Mouse (Mus musculus) MEL (cell line): ENCODE data around the gene Yjefn3. TPM values are rescaled to one million over a fixed set of nuclear protein-coding genes. Genes with fewer than 3 reads are reported as not detected.
A peak's percentile ranks its signal among the peaks of the same experiment; 100 is the strongest.

Experiments
- DNase-seq: peaks from one replicate; pipeline ENCODE4 v3.0.0; 2011; ENCODE audit warnings: low read depth, low spot score
- H3K27ac ChIP-seq: 2 replicates; pipeline ENCODE4 v1.5.1; 2012; ENCODE audit warnings: low read depth, mild to moderate bottlenecking, control low read depth, low read length, moderate library complexity; ENCODE audit not compliant: control insufficient read depth
- H3K27me3 ChIP-seq, 2 experiments: fragments of 150-350 bp in 1 of 2; sonication (generic) in 1 of 2; 2 replicates each; pipeline ENCODE4 v1.6.1; 2012; ENCODE audit warnings: low read length in 2 of 2, mild to moderate bottlenecking in 2 of 2, improper control_type of control experiment in 1 of 2, moderate library complexity in 1 of 2; ENCODE audit not compliant: insufficient read depth in 2 of 2, control insufficient read depth in 1 of 2
- H3K36me3 ChIP-seq, 2 experiments: 2 replicates each; pipeline ENCODE4 v1.6.1; 2012 to 2014; ENCODE audit warnings: low read length in 2 of 2, improper control_type of control experiment in 1 of 2, inconsistent platforms in 1 of 2, mild to moderate bottlenecking in 1 of 2; ENCODE audit not compliant: insufficient read depth in 2 of 2, control insufficient read depth in 1 of 2
- H3K4me1 ChIP-seq, 2 experiments: fragments of 150-350 bp in 1 of 2; sonication (generic) in 1 of 2; 2 replicates each; pipeline ENCODE4 v1.6.1; 2012; ENCODE audit warnings: low read length in 2 of 2, improper control_type of control experiment in 1 of 2, mild to moderate bottlenecking in 1 of 2; ENCODE audit not compliant: insufficient read depth in 2 of 2, control insufficient read depth in 1 of 2
- H3K4me3 ChIP-seq, 2 experiments: fragments of 150-350 bp in 1 of 2; sonication (generic) in 1 of 2; 2 replicates each; pipeline ENCODE4 v1.5.1; 2012; ENCODE audit warnings: low read depth in 2 of 2, low read length in 2 of 2, mild to moderate bottlenecking in 2 of 2, moderate library complexity in 2 of 2, control low read depth in 1 of 2, improper control_type of control experiment in 1 of 2; ENCODE audit not compliant: control insufficient read depth in 1 of 2, insufficient read depth in 1 of 2
- H3K79me2 ChIP-seq: 2 replicates; pipeline ENCODE4 v1.6.1; 2012; ENCODE audit warnings: mild to moderate bottlenecking, low read length, moderate library complexity; ENCODE audit not compliant: control insufficient read depth, poor library complexity, insufficient read depth
- H3K9ac ChIP-seq: 2 replicates; pipeline ENCODE4 v1.6.1; 2012; ENCODE audit warnings: low read depth, mild to moderate bottlenecking, control low read depth, low read length, moderate library complexity; ENCODE audit not compliant: control insufficient read depth, poor library complexity, severe bottlenecking
- H3K9me3 ChIP-seq: fragments of 150-350 bp; sonication (generic); replicated peaks from 2 replicates; pipeline ENCODE4 v1.6.1; 2012; ENCODE audit warnings: mild to moderate bottlenecking, low read length, improper control_type of control experiment, moderate library complexity; ENCODE audit not compliant: insufficient read depth
- BHLHE40 ChIP-seq: IDR thresholded peaks from 2 replicates; pipeline ENCODE4 v1.6.1; 2012; ENCODE audit warnings: low read depth, mild to moderate bottlenecking, inconsistent platforms, low read length, improper control_type of control experiment, borderline replicate concordance
- CHD1 ChIP-seq: IDR thresholded peaks from 2 replicates; pipeline ENCODE4 v1.6.1; 2012; ENCODE audit warnings: low read depth, mild to moderate bottlenecking, inconsistent platforms, low read length, improper control_type of control experiment
- CHD2 ChIP-seq: IDR thresholded peaks from 2 replicates; pipeline ENCODE4 v1.6.1; 2011; ENCODE audit warnings: low read length, improper control_type of control experiment
- CTCF ChIP-seq, 3 experiments: IDR thresholded peaks in 2 of 3; conservative IDR thresholded peaks in 1 of 3; 2 replicates each; pipeline ENCODE4 v1.5.1; 2011 to 2012; ENCODE audit warnings: low read length in 3 of 3, low read depth in 2 of 3, mild to moderate bottlenecking in 2 of 3, improper control_type of control experiment in 1 of 3, inconsistent platforms in 1 of 3, mixed read lengths in 1 of 3, moderate library complexity in 1 of 3; ENCODE audit not compliant: control insufficient read depth in 1 of 3, insufficient read depth in 1 of 3, poor library complexity in 1 of 3, severe bottlenecking in 1 of 3
- E2F4 ChIP-seq: IDR thresholded peaks from 2 replicates; pipeline ENCODE4 v1.6.1; 2011; ENCODE audit warnings: low read depth, low read length, improper control_type of control experiment, borderline replicate concordance
- ELF1 ChIP-seq: IDR thresholded peaks from 2 replicates; pipeline ENCODE4 v1.6.1; 2014; ENCODE audit warnings: low read depth, mild to moderate bottlenecking, inconsistent platforms, low read length, improper control_type of control experiment, moderate library complexity
- EP300 ChIP-seq, 2 experiments: IDR thresholded peaks; 2 replicates each; pipeline ENCODE4 v1.6.1; 2011; ENCODE audit warnings: improper control_type of control experiment in 2 of 2, low read length in 2 of 2, low read depth in 1 of 2, mild to moderate bottlenecking in 1 of 2
- ETS1 ChIP-seq: IDR thresholded peaks from 2 replicates; pipeline ENCODE4 v1.6.1; 2012; ENCODE audit warnings: low read depth, mild to moderate bottlenecking, inconsistent platforms, low read length, improper control_type of control experiment, moderate library complexity
- GABPA ChIP-seq: IDR thresholded peaks from 2 replicates; pipeline ENCODE4 v1.6.1; 2012; ENCODE audit warnings: low read depth, mild to moderate bottlenecking, inconsistent platforms, low read length, improper control_type of control experiment, moderate library complexity
- GATA1 ChIP-seq: IDR thresholded peaks from 2 replicates; pipeline ENCODE4 v1.6.1; 2011; ENCODE audit warnings: low read depth, low read length, improper control_type of control experiment
- HCFC1 ChIP-seq: IDR thresholded peaks from 2 replicates; pipeline ENCODE4 v1.6.1; 2012; ENCODE audit warnings: low read depth, mild to moderate bottlenecking, inconsistent platforms, low read length, improper control_type of control experiment, moderate library complexity
- JUND ChIP-seq: IDR thresholded peaks from 2 replicates; pipeline ENCODE4 v1.6.1; 2011; ENCODE audit warnings: low read depth, mild to moderate bottlenecking, improper control_type of control experiment, low read length
- KAT2A ChIP-seq: conservative IDR thresholded peaks from 2 replicates; pipeline ENCODE4 v1.6.1; 2012; ENCODE audit warnings: low read depth, low read length, improper control_type of control experiment, inconsistent platforms
- MAFK ChIP-seq: IDR thresholded peaks from 2 replicates; pipeline ENCODE4 v1.6.1; 2011; ENCODE audit warnings: low read depth, mild to moderate bottlenecking, low read length, improper control_type of control experiment, borderline replicate concordance
- MAX ChIP-seq: IDR thresholded peaks from 2 replicates; pipeline ENCODE4 v1.6.1; 2011; ENCODE audit warnings: low read length, improper control_type of control experiment
- MAZ ChIP-seq: IDR thresholded peaks from 2 replicates; pipeline ENCODE4 v1.6.1; 2012; ENCODE audit warnings: low read depth, mild to moderate bottlenecking, inconsistent platforms, low read length, improper control_type of control experiment
- MEF2A ChIP-seq: IDR thresholded peaks from 2 replicates; pipeline ENCODE4 v1.6.1; 2014; ENCODE audit warnings: low read depth, mild to moderate bottlenecking, inconsistent platforms, low read length, improper control_type of control experiment; ENCODE audit not compliant: poor library complexity, insufficient replicate concordance, severe bottlenecking; ENCODE audit errors: extremely low read depth
- MXI1 ChIP-seq: IDR thresholded peaks from 2 replicates; pipeline ENCODE4 v1.6.1; 2011; ENCODE audit warnings: mild to moderate bottlenecking, low read depth, low read length, improper control_type of control experiment
- MYB ChIP-seq: IDR thresholded peaks from 2 replicates; pipeline ENCODE4 v1.6.1; 2011; ENCODE audit warnings: mild to moderate bottlenecking, low read depth, low read length, improper control_type of control experiment
- MYC ChIP-seq: IDR thresholded peaks from 2 replicates; pipeline ENCODE4 v1.6.1; 2011; ENCODE audit warnings: low read depth, mild to moderate bottlenecking, low read length, improper control_type of control experiment, moderate library complexity
- NELFE ChIP-seq: IDR thresholded peaks from 2 replicates; pipeline ENCODE4 v1.6.1; 2011; ENCODE audit warnings: low read depth, low read length, improper control_type of control experiment
- NRF1 ChIP-seq: IDR thresholded peaks from 2 replicates; pipeline ENCODE4 v1.6.1; 2014; ENCODE audit warnings: low read depth, mild to moderate bottlenecking, inconsistent platforms, low read length, improper control_type of control experiment, moderate library complexity; ENCODE audit not compliant: poor library complexity, insufficient read depth, severe bottlenecking
- POLR2A ChIP-seq, 2 experiments: IDR thresholded peaks; 2 replicates each; pipeline ENCODE4 v1.6.1; 2011 to 2012; ENCODE audit warnings: low read length in 2 of 2, mild to moderate bottlenecking in 2 of 2, control low read depth in 1 of 2, improper control_type of control experiment in 1 of 2, low read depth in 1 of 2, moderate library complexity in 1 of 2; ENCODE audit not compliant: control insufficient read depth in 1 of 2, insufficient read depth in 1 of 2, poor library complexity in 1 of 2
- POLR2AphosphoS2 ChIP-seq: IDR thresholded peaks from 2 replicates; pipeline ENCODE4 v1.6.1; 2011; ENCODE audit warnings: low read length, improper control_type of control experiment
- POLR2AphosphoS5 ChIP-seq: IDR thresholded peaks from 2 replicates; pipeline ENCODE4 v1.6.1; 2012; ENCODE audit warnings: low read depth, borderline replicate concordance, mild to moderate bottlenecking, inconsistent platforms, low read length, moderate library complexity, mixed read lengths
- RAD21 ChIP-seq: IDR thresholded peaks from 2 replicates; pipeline ENCODE4 v1.6.1; 2011; ENCODE audit warnings: mild to moderate bottlenecking, low read depth, low read length, improper control_type of control experiment
- RCOR1 ChIP-seq: IDR thresholded peaks from 2 replicates; pipeline ENCODE4 v1.6.1; 2012; ENCODE audit warnings: low read depth, mild to moderate bottlenecking, inconsistent platforms, low read length, improper control_type of control experiment
- SIN3A ChIP-seq: IDR thresholded peaks from 2 replicates; pipeline ENCODE4 v1.6.1; 2012; ENCODE audit warnings: low read length, improper control_type of control experiment, inconsistent platforms
- SMC3 ChIP-seq: IDR thresholded peaks from 2 replicates; pipeline ENCODE4 v1.6.1; 2011; ENCODE audit warnings: low read depth, low read length, improper control_type of control experiment
- TAL1 ChIP-seq: IDR thresholded peaks from 2 replicates; pipeline ENCODE4 v1.6.1; 2012; ENCODE audit warnings: mild to moderate bottlenecking, inconsistent platforms, low read length, moderate library complexity, mixed read lengths
- TBP ChIP-seq: IDR thresholded peaks from 2 replicates; pipeline ENCODE4 v1.8.0; 2011; ENCODE audit warnings: low read depth, low read length, improper control_type of control experiment
- TCF12 ChIP-seq: IDR thresholded peaks from 2 replicates; pipeline ENCODE4 v1.6.1; 2014; ENCODE audit warnings: low read depth, mild to moderate bottlenecking, inconsistent platforms, low read length, improper control_type of control experiment, moderate library complexity
- UBTF ChIP-seq: IDR thresholded peaks from 2 replicates; pipeline ENCODE4 v1.6.1; 2012; ENCODE audit warnings: low read depth, mild to moderate bottlenecking, inconsistent platforms, low read length, improper control_type of control experiment, moderate library complexity, borderline replicate concordance; ENCODE audit not compliant: insufficient read depth
- USF1 ChIP-seq: IDR thresholded peaks from 2 replicates; pipeline ENCODE4 v1.6.1; 2014; ENCODE audit warnings: low read depth, mild to moderate bottlenecking, inconsistent platforms, low read length, improper control_type of control experiment, moderate library complexity
- USF2 ChIP-seq, 2 experiments: IDR thresholded peaks; 2 replicates each; pipeline ENCODE4 v1.6.1; 2011 to 2012; ENCODE audit warnings: improper control_type of control experiment in 2 of 2, low read length in 2 of 2, borderline replicate concordance in 1 of 2, inconsistent platforms in 1 of 2, low read depth in 1 of 2, mild to moderate bottlenecking in 1 of 2; ENCODE audit not compliant: insufficient read depth in 1 of 2
- ZC3H11A ChIP-seq: IDR thresholded peaks from 2 replicates; pipeline ENCODE4 v1.6.1; 2012; ENCODE audit warnings: low read depth, mild to moderate bottlenecking, inconsistent platforms, low read length, improper control_type of control experiment
- ZKSCAN1 ChIP-seq: IDR thresholded peaks from 2 replicates; pipeline ENCODE4 v1.6.1; 2012; ENCODE audit warnings: low read depth, mild to moderate bottlenecking, inconsistent platforms, low read length, improper control_type of control experiment, moderate library complexity
- ZMIZ1 ChIP-seq: IDR thresholded peaks from 2 replicates; pipeline ENCODE4 v1.6.1; 2012; ENCODE audit warnings: low read depth, mild to moderate bottlenecking, inconsistent platforms, low read length, improper control_type of control experiment, moderate library complexity
- ZNF384 ChIP-seq: IDR thresholded peaks from 2 replicates; pipeline ENCODE4 v1.6.1; 2012; ENCODE audit warnings: low read depth, mild to moderate bottlenecking, inconsistent platforms, low read length, improper control_type of control experiment
- polyA plus RNA-seq, 2 experiments: library from polyadenylated mRNA; stranded (reverse) in 1 of 2; unstranded in 1 of 2; fragments of >175 nt in 1 of 2; fragments of >200 nt in 1 of 2; gene quantifications; 2 replicates each; pipeline versions ENCODE4 v1.2.1 to v1.2.4; 2012; ENCODE audit warnings: low replicate concordance in 2 of 2, low read depth in 1 of 2; ENCODE audit not compliant: insufficient read length in 2 of 2, insufficient read depth in 1 of 2, missing spikeins in 1 of 2
- total RNA-seq: library from RNA; depleted of rRNA; stranded (reverse); fragments of 300-350 nt; gene quantifications from 2 replicates; pipeline ENCODE4 v1.2.3, GENCODE M21; 2012

The Yjefn3 gene
- total and polyA plus RNA-seq, 3 experiments: 5.3 to 8.2 TPM; not detected in 1

DNA sequence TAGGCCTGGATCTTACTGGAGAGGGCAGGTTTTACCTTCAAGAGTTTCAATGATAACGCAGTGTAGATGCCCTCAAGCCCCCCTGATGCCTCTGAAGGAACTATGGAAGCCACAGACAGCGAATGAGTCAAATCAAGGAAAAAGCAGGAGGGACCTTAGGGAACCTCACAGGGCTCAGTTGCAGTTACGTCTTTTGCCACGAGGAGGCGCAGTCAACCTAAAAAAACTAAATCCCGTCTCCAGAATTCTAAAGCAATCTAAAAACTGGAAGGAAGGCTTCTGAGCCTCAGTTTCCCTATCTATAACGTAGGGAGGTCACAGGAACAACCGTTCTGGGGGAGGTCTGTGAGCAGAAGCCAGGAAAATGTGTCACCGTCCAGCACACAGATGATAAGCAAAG, 28.4 kb downstream of the Yjefn3 start:
- Histone ChIP-seq H3K4me1 (no peaks in the 10 kb centered on the region), H3K9me3 (no peaks in the 10 kb centered on the region), H3K27ac (no peak overlapping the region), H3K9ac (no peak overlapping the region), H3K79me2 (no peaks in the 10 kb centered on the region), H3K36me3 (no peaks in the 10 kb centered on the region), H3K4me3 (no peak overlapping the region), H3K27me3 (no peaks in the 10 kb centered on the region)
- no peak for TF ChIP-seq CHD2
- TF ChIP-seq CTCF (IDR thresholded peaks at IDR 0.05 in 2 of 3, conservative IDR thresholded peaks at IDR 0.05 in 1 of 3; ENCODE audit: control insufficient read depth in 1 of 3, insufficient read depth in 1 of 3, low read depth in 2 of 3, low read length in 3 of 3, poor library complexity in 1 of 3, severe bottlenecking in 1 of 3): peak; percentile 71 to 89 (median 87)
- no peak for TF ChIP-seq ZMIZ1
- no peak for TF ChIP-seq BHLHE40
- TF ChIP-seq JUND: no peak
- TF ChIP-seq ZKSCAN1: no peak
- no peak for TF ChIP-seq E2F4
- TF ChIP-seq MAFK: no peak
- TF ChIP-seq RCOR1: no peak
- TF ChIP-seq HCFC1: no peak
- no peak for TF ChIP-seq USF2 (IDR thresholded peaks at IDR 0.05; ENCODE audit: borderline replicate concordance in 1 of 2, insufficient read depth in 1 of 2, low read depth in 1 of 2, low read length in 2 of 2)
- no peak for TF ChIP-seq GABPA
- TF ChIP-seq MAZ: no peak
- TF ChIP-seq NELFE: no peak
- no peak for TF ChIP-seq MYB
- TF ChIP-seq CHD1: no peak
- peak; percentile 90 for TF ChIP-seq RAD21
- TF ChIP-seq TAL1: no peak
- TF ChIP-seq EP300 (IDR thresholded peaks at IDR 0.05; ENCODE audit: low read depth in 1 of 2, low read length in 2 of 2): no peak
- TF ChIP-seq ETS1: no peak
- TF ChIP-seq TBP: no peak
- TF ChIP-seq UBTF: no peak
- no peak for TF ChIP-seq ELF1
- no peak for TF ChIP-seq POLR2AphosphoS5
- TF ChIP-seq SIN3A: peak; percentile 30; the same call in 1 of the 2 replicates
- TF ChIP-seq MEF2A: no peak
- TF ChIP-seq POLR2A (IDR thresholded peaks at IDR 0.05; ENCODE audit: control insufficient read depth in 1 of 2, insufficient read depth in 1 of 2, low read depth in 1 of 2, low read length in 2 of 2, poor library complexity in 1 of 2): no peak
- no peak for TF ChIP-seq MXI1
- TF ChIP-seq MAX: no peak
- TF ChIP-seq KAT2A: no peak
- TF ChIP-seq POLR2AphosphoS2: no peak
- peak; percentile 63 for TF ChIP-seq ZNF384
- TF ChIP-seq TCF12: no peak
- TF ChIP-seq MYC: no peak
- no peak for TF ChIP-seq USF1
- TF ChIP-seq NRF1: no peak
- TF ChIP-seq SMC3: peak; percentile 91
- peak; percentile 90 for TF ChIP-seq ZC3H11A
- TF ChIP-seq GATA1: no peak
- peak; percentile 71 for DNase-seq
